Mouse (Mus musculus): Measurements from ENCODE around the gene Pgpep1l. TPM values are rescaled to one million over a fixed set of nuclear protein-coding genes. Genes with fewer than 3 reads are reported as not detected.
"Not testable (repeated sequence)": the region's sequence is repeated elsewhere in the genome, so short reads cannot be mapped to it uniquely, and the experiment has no call there.

The Pgpep1l gene
- polyA plus RNA-seq, 1 experiment, result not detected

DNA sequence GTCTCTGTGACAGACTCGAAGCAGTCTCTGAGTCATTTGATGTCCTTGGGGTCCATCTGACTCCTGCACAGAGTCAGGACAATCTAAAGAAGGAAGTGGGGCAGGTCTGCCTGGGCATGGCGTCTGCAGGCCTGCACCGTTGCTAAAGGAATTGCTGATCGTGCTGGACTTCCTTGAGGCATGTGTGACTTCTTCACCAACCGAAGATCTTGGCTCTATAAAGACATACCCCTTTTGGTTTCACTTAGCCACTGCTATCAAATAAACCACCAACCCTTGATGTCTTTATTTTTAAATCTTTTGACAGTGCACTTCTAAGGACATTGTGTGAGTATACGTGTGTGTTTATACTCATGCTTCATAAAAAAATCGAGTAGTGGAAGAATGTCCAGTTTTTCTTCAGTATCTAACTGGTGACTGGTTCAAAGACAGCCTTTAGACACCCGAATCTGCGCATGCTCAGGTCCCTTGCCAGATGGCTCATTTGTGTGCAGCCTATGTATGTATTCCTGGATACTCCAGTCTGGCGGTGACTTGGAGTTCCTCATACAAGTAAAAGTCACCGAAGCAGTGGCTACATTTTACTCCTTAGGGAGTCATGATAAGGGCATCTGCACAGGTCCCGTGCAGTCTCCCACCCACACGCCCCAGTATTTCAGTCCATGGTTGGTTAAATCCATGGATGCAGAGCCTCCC lies 34.5 kb upstream of the Pgpep1l start:
- TF ChIP-seq POLR2A (IDR thresholded peaks at IDR 0.05; ENCODE audit: borderline replicate concordance, low read depth, low read length) (no peak), CTCF (IDR thresholded peaks at IDR 0.05; ENCODE audit: low read depth, low read length) (no peak)
- H3K27ac ChIP-seq (ENCODE audit: insufficient read depth, low read depth, low read length), result no peak overlapping the region
- H3K4me3 ChIP-seq (ENCODE audit: insufficient read depth, low read length), result no peak overlapping the region
- H3K4me1 ChIP-seq (ENCODE audit: control insufficient read depth, insufficient read depth, low read length), result no peaks in the 10 kb centered on the region

DNA sequence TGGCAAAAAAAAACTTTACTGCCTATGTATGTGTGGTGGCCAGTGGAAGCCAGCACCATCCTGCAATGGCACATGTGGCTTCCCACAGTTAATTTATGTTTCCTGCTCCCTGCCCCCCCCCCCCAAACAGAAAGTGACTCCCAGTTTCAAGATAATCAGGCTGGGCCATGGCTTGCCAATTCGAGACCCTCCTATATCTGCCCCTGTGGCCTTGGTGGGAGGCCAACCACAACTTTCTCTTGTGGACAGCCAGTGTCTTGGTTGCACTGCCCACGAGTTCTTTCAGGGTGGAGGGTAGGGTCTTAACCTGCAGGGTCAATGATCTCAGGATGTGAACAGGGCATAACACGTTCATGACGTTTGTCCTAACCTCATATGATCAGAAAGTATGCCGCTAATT lies 32.5 kb upstream of the Pgpep1l start:
- Histone ChIP-seq H3K4me3 (ENCODE audit: insufficient read depth, low read length) (no peak overlapping the region), H3K27ac (ENCODE audit: insufficient read depth, low read depth, low read length) (no peak overlapping the region), H3K4me1 (ENCODE audit: control insufficient read depth, insufficient read depth, low read length) (no peaks in the 10 kb centered on the region)
- no peak for TF ChIP-seq CTCF (IDR thresholded peaks at IDR 0.05; ENCODE audit: low read depth, low read length)
- no peak for TF ChIP-seq POLR2A (IDR thresholded peaks at IDR 0.05; ENCODE audit: borderline replicate concordance, low read depth, low read length)

DNA sequence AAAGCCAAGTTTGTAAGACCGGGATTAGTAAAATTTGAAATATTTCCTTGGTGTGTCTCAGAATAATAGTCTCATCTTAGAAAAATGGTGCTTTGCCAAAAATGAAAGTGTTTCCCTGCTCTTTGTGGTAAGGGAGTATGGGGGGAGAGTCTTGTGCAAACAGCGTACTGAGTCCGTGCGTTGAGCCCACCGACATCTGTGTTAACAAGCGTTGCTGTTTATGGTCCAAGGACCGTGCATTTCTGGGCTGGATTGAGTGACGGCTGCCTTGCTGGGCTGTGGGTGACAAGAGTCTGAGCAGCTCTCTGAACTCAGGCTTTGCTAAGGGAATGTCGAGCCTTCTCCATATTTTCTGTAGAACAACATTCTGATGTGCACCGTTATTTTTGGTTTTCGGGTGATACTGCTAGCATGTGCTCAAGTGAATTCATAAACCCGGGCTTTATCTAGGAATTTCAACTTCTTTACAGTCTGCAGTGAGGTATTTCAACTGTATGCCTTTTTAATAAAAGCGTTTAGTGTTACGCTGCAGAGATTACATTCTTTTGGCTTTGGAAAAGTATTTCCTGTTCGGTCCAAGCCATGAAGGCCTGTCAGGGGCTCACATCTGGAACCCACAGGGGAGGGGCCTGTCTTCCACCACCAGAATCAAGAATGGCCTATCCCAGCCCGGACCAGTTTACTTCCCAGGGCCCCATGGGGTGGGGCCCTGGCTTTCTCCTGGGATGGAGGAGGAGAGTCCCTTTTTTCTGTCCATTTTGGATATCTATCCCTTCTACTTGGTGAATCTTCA lies 30.2 kb upstream of the Pgpep1l start:
- Histone ChIP-seq H3K4me3 (ENCODE audit: insufficient read depth, low read length) (no peak overlapping the region), H3K4me1 (ENCODE audit: control insufficient read depth, insufficient read depth, low read length) (no peaks in the 10 kb centered on the region), H3K27ac (ENCODE audit: insufficient read depth, low read depth, low read length) (no peak overlapping the region)
- no peak for TF ChIP-seq POLR2A (IDR thresholded peaks at IDR 0.05; ENCODE audit: borderline replicate concordance, low read depth, low read length)
- no peak for TF ChIP-seq CTCF (IDR thresholded peaks at IDR 0.05; ENCODE audit: low read depth, low read length)

DNA sequence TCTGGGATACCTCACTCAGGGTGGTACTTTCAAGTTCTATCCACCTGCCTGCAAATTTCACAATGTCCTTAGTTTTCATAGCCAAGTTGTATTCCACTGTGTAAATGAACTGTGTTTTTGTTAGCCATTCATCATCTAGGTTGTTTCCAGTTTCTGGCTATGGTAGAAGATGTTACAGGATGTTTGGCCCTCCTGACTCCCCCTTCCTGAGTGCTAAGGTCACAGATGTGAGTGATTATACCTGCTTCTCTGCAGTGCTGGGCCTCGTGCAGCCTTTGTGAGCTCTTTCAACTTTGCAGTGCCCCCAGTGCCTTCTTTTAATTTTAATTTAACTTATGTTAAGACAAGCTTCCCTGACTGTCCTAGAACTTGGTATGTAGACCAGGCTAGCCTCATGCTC lies 27.6 kb upstream of the Pgpep1l start:
- Histone ChIP-seq H3K4me3 (ENCODE audit: insufficient read depth, low read length) (no peak overlapping the region), H3K4me1 (ENCODE audit: control insufficient read depth, insufficient read depth, low read length) (no peaks in the 10 kb centered on the region), H3K27ac (ENCODE audit: insufficient read depth, low read depth, low read length) (no peak overlapping the region)
- no peak for TF ChIP-seq CTCF (IDR thresholded peaks at IDR 0.05; ENCODE audit: low read depth, low read length)
- TF ChIP-seq POLR2A (IDR thresholded peaks at IDR 0.05; ENCODE audit: borderline replicate concordance, low read depth, low read length), result no peak

DNA sequence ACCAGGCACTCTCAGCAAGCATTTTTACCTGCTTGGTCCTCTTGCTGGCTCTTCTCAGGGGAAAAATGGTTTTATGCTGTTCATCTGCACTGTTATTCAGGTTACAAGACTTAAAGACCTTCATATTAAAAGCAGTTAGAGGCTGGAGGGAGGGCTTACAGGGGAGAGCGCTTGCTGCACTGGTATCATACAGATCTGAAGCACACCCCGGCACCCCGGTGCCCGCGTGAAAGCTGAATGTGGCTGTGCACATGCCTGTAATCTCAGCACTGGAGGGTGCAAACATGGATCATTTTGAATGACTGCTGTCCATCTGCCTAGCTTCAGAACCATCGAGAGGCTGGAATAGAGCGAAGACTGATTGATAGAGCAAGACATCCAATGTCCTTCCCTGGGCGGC lies 25.0 kb upstream of the Pgpep1l start:
- no peaks in the 10 kb centered on the region for H3K4me1 ChIP-seq (ENCODE audit: control insufficient read depth, insufficient read depth, low read length)
- H3K27ac ChIP-seq (ENCODE audit: insufficient read depth, low read depth, low read length), result no peak overlapping the region
- TF ChIP-seq CTCF (IDR thresholded peaks at IDR 0.05; ENCODE audit: low read depth, low read length) (no peak), POLR2A (IDR thresholded peaks at IDR 0.05; ENCODE audit: borderline replicate concordance, low read depth, low read length) (no peak)

DNA sequence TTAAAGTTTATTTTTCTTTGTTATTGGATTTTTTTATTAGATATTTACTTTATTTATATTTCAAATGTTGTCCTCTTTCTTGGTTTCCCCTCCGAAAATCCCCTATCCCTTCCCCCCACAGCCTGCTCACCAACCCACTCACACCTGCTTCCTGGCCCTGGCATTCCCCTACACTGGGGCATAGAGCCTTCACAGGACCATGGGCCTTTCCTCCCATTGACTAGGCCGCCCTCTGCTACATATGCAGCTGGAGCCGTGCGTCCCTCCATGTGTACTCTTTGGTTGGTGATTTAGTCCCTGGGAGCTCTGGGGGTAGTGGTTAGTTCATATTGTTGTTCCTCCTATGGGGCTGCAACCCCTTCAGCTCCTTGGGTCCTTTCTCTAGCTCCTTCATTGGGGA lies 24.0 kb upstream of the Pgpep1l start:
- H3K4me1 ChIP-seq (ENCODE audit: control insufficient read depth, insufficient read depth, low read length); H3K4me3 ChIP-seq (ENCODE audit: insufficient read depth, low read length); H3K27ac ChIP-seq (ENCODE audit: insufficient read depth, low read depth, low read length): not testable (repeated sequence)

More for the DNA sequence above, 25.0 kb upstream of the Pgpep1l start:
- no peak overlapping the region for H3K4me3 ChIP-seq (ENCODE audit: insufficient read depth, low read length)

DNA sequence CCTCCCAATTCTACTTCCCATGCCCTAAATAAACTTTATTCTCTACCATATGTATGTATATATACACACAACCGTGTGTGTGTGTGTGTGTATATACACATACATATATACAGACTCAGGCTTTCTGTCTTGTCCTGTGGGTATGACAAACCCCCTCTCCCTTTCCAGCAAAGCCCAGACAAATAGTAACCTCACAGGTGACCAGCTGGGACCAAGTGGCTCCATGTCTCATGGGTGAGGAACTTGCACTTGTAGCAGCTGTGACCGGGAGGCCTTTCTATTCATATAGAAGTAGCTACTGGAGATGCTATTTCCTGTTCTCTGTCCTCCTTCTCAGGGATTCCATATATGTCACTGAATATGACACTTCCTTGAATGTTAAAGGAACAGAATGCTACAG lies 23.5 kb upstream of the Pgpep1l start:
- Histone ChIP-seq H3K27ac (ENCODE audit: insufficient read depth, low read depth, low read length) (no peak overlapping the region), H3K4me1 (ENCODE audit: control insufficient read depth, insufficient read depth, low read length) (peaks cover 5% of the 10 kb centered on the region), H3K4me3 (ENCODE audit: insufficient read depth, low read length) (no peak overlapping the region)
- TF ChIP-seq POLR2A (IDR thresholded peaks at IDR 0.05; ENCODE audit: borderline replicate concordance, low read depth, low read length) (no peak), CTCF (IDR thresholded peaks at IDR 0.05; ENCODE audit: low read depth, low read length) (no peak)

DNA sequence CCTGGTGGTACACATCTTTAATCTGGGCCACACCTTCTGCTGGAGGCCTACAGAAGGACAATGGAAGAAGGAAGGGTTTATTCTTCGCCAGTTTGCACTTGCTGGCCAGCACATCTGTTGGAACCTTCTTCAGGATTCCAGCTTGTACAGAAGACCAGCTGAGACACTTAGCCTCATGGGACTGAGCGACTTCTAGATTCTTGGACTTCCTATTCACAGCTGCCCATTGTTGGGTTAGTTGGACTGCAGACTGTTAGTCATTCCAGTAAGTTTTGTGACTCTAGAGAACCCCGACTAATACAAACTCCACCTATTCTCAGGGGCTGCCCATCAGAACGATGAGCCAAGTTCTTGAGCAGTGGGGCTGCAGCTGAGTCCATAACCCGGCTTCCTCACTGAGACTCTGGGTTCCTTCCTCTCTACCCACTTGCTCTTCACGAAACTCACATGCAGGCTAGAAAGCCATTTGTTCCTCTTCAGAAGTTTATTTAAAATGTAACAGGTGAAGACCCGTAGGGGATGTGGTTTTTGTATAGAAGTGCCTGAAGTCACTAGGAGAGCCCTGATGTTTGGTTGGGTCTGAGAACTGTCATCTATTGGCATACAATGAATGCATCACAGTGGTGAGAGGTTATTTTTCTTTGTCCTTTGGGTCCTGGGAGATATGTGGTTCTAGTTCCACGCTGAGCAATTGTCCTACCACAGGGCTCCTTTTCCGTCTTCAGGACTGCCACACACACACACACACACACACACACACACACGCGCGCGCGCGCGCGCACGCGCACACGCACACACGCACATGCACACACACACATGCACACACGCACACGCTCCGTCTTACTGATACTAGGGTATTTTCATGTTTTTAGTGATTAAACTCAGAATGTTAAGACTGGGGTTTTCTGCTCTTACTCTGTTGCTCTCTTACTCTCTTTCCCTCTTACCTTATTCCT lies 22.8 kb upstream of the Pgpep1l start:
- Histone ChIP-seq H3K27ac (ENCODE audit: insufficient read depth, low read depth, low read length) (no peak overlapping the region), H3K4me3 (ENCODE audit: insufficient read depth, low read length) (no peak overlapping the region), H3K4me1 (ENCODE audit: control insufficient read depth, insufficient read depth, low read length) (peaks cover 8% of the 10 kb centered on the region)
- no peak for TF ChIP-seq CTCF (IDR thresholded peaks at IDR 0.05; ENCODE audit: low read depth, low read length)
- TF ChIP-seq POLR2A (IDR thresholded peaks at IDR 0.05; ENCODE audit: borderline replicate concordance, low read depth, low read length), result no peak

DNA sequence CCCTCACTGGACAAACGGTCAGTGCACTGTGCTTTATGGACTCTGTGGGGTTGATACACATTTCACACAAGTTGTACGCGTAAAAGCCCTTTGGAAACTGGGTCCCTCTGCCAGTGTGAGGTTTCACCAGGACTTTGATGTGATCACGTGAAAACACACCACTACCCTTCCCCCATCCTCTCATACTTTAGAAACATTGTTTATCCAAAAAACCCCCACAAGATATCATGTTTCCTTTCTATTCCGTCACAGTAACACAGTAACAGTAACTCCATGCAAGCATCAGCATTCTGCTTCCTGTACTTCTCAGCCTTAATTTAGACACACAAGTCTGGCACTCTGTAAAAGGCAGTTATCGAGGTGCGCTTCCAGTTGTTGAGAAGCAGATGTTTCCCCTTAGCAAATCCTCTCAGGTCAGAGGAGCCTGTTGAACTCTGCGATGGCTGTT lies 21.8 kb upstream of the Pgpep1l start:
- H3K4me3 ChIP-seq (ENCODE audit: insufficient read depth, low read length), result no peak overlapping the region
- TF ChIP-seq CTCF (IDR thresholded peaks at IDR 0.05; ENCODE audit: low read depth, low read length) (no peak), POLR2A (IDR thresholded peaks at IDR 0.05; ENCODE audit: borderline replicate concordance, low read depth, low read length) (no peak)
- no peak overlapping the region for H3K27ac ChIP-seq (ENCODE audit: insufficient read depth, low read depth, low read length)
- H3K4me1 ChIP-seq (ENCODE audit: control insufficient read depth, insufficient read depth, low read length), result peaks cover 8% of the 10 kb centered on the region

Measured in bone marrow macrophage, adult 2 months (primary cell).